Mouse (Mus musculus) fat pad, adult 2 months (tissue): ENCODE data around the gene Dspp.

Experiments used
- DNase-seq: peaks from one replicate; pipeline ENCODE4 v3.0.0-alpha.2; 2011; ENCODE audit warnings: low read depth, low spot score; ENCODE audit errors: extremely low read depth

The Dspp gene

DNA sequence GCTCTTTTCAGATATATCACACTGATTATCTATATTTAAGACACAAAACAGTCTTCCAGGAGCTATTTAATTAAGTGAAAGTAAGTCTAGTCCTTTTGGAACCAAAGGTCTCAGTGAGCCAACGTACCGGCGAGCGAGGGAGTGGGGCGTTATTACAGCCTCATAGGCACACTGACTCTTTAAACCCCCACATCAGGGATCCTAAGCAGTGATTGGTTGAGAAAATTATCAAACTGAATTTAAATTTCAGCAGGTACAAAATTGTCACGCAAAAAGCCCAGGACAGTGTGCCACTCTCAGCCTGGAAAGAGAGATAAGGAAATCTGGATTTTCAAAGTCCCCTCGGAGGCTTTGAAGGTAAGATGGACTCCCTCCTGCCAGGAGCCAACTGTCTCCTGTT is at the start of gene Dspp:
Gene Dspp, plus strand, starts transcription at position 301 of the 400 bp plus-strand sequence.
- DNase-seq, result no peak

GRCm38 (mm10) chr5:104124016-104124658 is 46.4 kb upstream of the Dspp start:
- DNase-seq, result no peak

- DNase-seq, result no peak
Measured at GRCm38 (mm10) chr5:104126561-104127320, 43.8 kb upstream of the Dspp start.

DNA sequence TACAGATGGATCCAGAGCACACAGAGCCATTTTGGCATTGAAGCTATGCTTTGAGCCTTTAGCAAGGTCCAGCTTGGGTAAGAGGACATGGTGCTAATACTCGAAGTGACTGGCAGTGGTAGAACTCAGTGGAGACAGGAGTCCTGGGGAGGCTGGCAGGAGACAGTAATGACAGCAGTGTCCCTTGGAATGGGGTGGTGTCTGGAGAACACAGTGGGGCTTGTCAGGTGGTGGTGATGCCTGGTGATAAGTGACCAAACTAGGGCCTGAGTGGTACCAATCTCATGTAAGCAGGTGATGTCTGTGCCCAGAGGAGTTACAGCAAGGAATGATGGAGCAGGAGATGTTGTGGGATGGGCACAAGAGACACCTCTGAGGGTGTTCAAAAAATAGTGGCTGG is 43.2 kb upstream of the Dspp start:
- no peak for DNase-seq

GRCm38 (mm10) chr5:104128281-104129031 is 42.1 kb upstream of the Dspp start:
- peak; percentile 69 for DNase-seq

DNA sequence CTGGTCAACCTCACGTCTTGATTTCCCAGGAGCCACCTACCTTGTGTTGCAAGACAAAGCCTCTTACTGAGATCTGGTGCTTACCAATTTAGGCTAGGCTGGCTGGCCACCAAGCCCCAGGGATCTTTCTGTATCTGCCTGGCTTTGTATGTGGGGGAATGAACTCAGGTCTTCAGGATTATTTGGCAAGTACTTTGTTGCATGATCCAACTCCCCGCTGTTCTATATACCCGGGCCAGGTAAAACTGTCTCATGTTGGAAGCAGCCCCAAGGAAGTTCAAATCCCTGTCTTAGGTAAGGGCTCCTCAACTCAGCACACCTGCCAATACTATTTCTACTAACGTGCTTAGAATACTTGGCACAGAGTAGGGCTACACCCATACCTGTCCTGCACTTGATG is 39.6 kb upstream of the Dspp start:
- peak; percentile 98 for DNase-seq

DNA sequence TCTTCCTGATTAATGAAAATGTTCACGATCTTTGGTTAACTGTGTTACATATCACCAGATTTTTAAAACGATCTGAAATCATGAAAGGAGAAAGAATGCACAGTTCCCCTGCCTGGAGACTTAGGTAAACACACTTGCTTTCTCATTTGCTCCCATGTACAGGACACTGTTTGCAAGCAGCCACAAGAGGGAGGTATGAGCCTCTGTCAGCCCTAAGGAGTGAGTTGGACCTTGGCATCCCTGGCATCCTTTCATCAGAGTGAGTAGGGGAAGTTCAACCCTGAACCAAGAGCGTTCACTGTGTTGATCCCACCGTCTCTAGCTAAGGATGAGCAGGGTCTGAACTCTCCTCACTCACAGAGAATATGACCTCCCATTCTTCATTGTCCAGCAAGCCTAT is 39.0 kb upstream of the Dspp start:
- DNase-seq, result no peak

DNA sequence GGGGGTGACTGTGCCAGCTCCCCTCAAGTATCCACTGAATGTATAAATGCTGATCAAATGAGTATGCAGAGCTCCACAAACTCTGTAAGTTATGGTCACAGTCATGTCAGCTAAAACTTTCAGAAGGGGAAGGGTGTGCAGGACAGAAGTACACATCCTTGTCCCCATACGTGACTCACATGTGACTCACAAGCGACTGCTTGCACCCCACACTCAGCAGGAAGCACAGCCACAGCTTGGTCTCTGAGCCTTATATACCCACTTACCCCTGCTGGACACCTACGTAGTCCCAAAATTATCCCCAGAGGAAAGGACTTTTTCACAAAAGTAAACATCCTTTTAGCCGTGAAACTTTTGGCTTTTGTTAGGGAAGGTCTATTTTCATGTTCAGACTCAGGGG is 36.8 kb upstream of the Dspp start:
- no peak for DNase-seq

GRCm38 (mm10) chr5:104137920-104138541 is 32.5 kb upstream of the Dspp start:
- DNase-seq, result no peak

GRCm38 (mm10) chr5:104141067-104141466 is 29.4 kb upstream of the Dspp start:
- DNase-seq, result no peak

GRCm38 (mm10) chr5:104144057-104144456 is 26.5 kb upstream of the Dspp start:
- no peak for DNase-seq

GRCm38 (mm10) chr5:104149349-104149748 is 21.2 kb upstream of the Dspp start:
- DNase-seq, result no peak

DNA sequence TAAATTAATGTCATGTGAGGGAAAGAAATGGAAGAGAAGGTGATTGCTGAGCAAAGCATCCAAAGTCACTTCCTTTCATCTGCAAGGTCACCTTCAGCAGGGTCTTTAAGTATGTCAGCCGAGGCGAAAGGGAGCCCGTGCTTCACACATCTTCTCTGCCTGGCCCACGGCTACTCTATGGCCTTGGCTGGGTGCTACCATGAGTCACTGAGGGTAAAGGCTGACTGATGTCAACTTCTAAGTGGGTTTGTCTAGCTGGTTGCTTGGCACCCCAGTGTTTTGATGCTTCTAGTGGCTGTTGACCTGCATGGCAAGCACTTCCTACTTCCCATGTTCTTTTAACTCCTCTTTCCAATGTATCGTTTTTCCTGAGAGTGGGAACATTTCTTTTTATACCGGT is 20.3 kb upstream of the Dspp start:
- no peak for DNase-seq

GRCm38 (mm10) chr5:104157701-104158100 is 12.8 kb upstream of the Dspp start:
- no peak for DNase-seq

GRCm38 (mm10) chr5:104158332-104159052 is 12.0 kb upstream of the Dspp start:
- no peak for DNase-seq

- peak; percentile 54 for DNase-seq
Measured at GRCm38 (mm10) chr5:104160581-104160980, 9.9 kb upstream of the Dspp start.

GRCm38 (mm10) chr5:104161390-104161789 is 9.1 kb upstream of the Dspp start:
- no peak for DNase-seq

- DNase-seq, result no peak
Measured at GRCm38 (mm10) chr5:104163536-104163935, 7.0 kb upstream of the Dspp start.

DNA sequence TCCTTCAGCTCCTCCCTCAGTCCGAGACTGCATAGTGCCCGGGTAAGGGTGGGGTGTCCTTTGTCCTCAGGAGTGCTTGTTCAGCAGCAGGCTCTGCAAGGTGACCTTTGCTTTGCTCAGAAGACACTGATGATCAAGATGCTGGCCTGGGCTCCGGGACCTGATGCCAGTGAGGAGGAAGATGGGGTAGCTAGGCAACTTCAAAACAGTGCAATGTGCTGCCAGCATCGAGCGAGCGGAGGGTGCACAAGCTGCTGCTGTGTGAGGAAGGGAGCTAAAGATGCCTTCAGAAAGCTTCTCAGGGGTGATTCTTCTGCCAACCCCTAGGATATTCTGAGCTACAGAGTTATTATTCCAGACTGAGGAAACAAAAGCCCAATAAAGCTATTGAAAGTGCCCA is 2.6 kb downstream of the Dspp start:
- no peak for DNase-seq

DNA sequence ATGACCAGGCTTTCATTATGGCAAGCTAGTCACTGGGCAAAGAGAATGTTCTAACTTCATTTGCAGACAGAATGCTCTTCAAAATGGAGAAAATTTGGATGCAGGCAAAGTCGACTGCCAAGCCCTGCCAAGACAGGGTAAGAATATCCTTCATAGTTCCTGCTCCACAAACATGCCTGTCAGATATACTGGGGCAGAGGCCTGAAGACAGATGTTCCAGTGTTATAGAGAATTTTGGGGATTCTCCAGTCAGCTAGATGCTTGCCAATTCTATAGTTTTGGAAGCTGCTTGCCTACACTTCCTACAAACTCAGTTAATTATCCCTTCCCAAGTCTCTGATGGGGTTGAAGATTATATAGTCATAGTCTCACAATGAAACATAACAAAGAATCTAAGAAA is 13.2 kb downstream of the Dspp start:
- DNase-seq, result no peak

- DNase-seq, result no peak
Measured at GRCm38 (mm10) chr5:104187281-104187680, 16.8 kb downstream of the Dspp start.
